Mouse (Mus musculus) neutrophil, adult 5-6 weeks (primary cell): ENCODE data around the gene Ikzf3. TPM values are rescaled to one million over a fixed set of nuclear protein-coding genes. Genes with fewer than 3 reads are reported as not detected.
A peak's percentile ranks its signal among the peaks of the same experiment; 100 is the strongest.

Experiments used
- ATAC-seq: fragments of 151-379, 151-347 bp; 2 replicates; pipeline ENCODE4 v1.8.0; 2017; ENCODE audit warnings: mild to moderate bottlenecking, moderate TSS enrichment; ENCODE audit not compliant: insufficient number of reproducible peaks, poor library complexity, low FRiP score, severe bottlenecking; ENCODE audit errors: extremely low read depth
- total RNA-seq: library from RNA; stranded (forward); fragments of 200-1000 nt; gene quantifications from 2 replicates; pipeline ENCODE4 v1.2.3, GENCODE M21; 2017

Gene Ikzf3
- total RNA-seq, 1 experiment from 2014 or later, result 346 TPM

GRCm38 (mm10) chr11:98580301-98581121 lies 34.7 kb upstream of the Ikzf3 start:
- no peak for ATAC-seq

GRCm38 (mm10) chr11:98577776-98578175 lies 31.9 kb upstream of the Ikzf3 start:
- ATAC-seq, result no peak

GRCm38 (mm10) chr11:98569461-98569860 lies 23.6 kb upstream of the Ikzf3 start:
- ATAC-seq, result no peak

GRCm38 (mm10) chr11:98568326-98568725 lies 22.5 kb upstream of the Ikzf3 start:
- no peak for ATAC-seq

- no peak for ATAC-seq
Observed at GRCm38 (mm10) chr11:98563921-98564414, 18.1 kb upstream of the Ikzf3 start.

- no peak for ATAC-seq
Observed at GRCm38 (mm10) chr11:98563025-98563424, 17.2 kb upstream of the Ikzf3 start.

GRCm38 (mm10) chr11:98560942-98561341 lies 15.1 kb upstream of the Ikzf3 start:
- no peak for ATAC-seq

GRCm38 (mm10) chr11:98555124-98555700 lies 9.4 kb upstream of the Ikzf3 start:
- ATAC-seq, result no peak

GRCm38 (mm10) chr11:98553966-98554365 lies 8.1 kb upstream of the Ikzf3 start:
- no peak for ATAC-seq

GRCm38 (mm10) chr11:98550975-98551828 lies 5.4 kb upstream of the Ikzf3 start, which contains the start of gene Zpbp2:
Gene Zpbp2, plus strand, starts transcription at chr11:98551097.
- ATAC-seq, result peak; percentile 66

GRCm38 (mm10) chr11:98550311-98550974 lies 4.6 kb upstream of the Ikzf3 start:
- ATAC-seq, result peak; percentile 52

GRCm38 (mm10) chr11:98549363-98549762 lies 3.5 kb upstream of the Ikzf3 start:
- no peak for ATAC-seq

GRCm38 (mm10) chr11:98547308-98547693 lies 1.5 kb upstream of the Ikzf3 start:
- ATAC-seq, result no peak

GRCm38 (mm10) chr11:98546529-98547307 lies 887 bp upstream of the Ikzf3 start:
- ATAC-seq, result no peak

GRCm38 (mm10) chr11:98544890-98545677 lies 747 bp downstream of the Ikzf3 start:
- ATAC-seq, result no peak

- ATAC-seq, result no peak
Observed at GRCm38 (mm10) chr11:98543414-98543813, 2.4 kb downstream of the Ikzf3 start.

GRCm38 (mm10) chr11:98542553-98542952 lies 3.3 kb downstream of the Ikzf3 start:
- no peak for ATAC-seq
